Mouse (Mus musculus) kidney, adult 2 months (tissue): ENCODE measurements around the gene Gemin8.

Source experiments
- CTCF ChIP-seq: fragments of 200-500 bp; conservative IDR thresholded peaks from 2 replicates; pipeline ENCODE4 v1.5.1; 2011; ENCODE audit warnings: low read depth, mild to moderate bottlenecking, control low read depth, low read length, moderate library complexity, mixed read lengths; ENCODE audit not compliant: insufficient read depth, insufficient read length
- POLR2A ChIP-seq: fragments of 200-500 bp; IDR thresholded peaks from one replicate; pipeline ENCODE4 v1.6.1; 2011; ENCODE audit warnings: low read depth, low read length, control low read depth

DNA sequence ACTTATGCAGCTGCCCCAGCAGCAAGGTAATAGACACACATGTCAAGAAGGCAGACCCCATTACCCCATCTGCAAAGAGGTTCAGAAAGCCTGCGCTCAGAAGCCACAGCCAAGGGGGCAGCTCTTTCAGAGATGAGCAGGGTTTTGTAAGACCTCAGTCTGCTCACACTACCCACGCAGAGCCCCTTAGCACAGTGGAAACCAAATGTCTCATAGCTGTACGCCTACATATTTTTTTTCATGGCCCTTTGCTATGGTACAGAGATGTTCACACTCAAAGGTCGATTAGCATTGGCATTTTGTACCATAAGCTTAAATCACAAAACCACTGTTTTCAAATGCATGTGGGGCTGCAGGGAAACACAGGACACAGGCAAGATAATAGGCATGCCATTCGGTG lies 56.6 kb downstream of the Gemin8 start:
- TF ChIP-seq CTCF (no peak), POLR2A (no peak)
